Mouse (Mus musculus) layer of hippocampus, adult 2 months (tissue): ENCODE data around the gene Plxdc1. TPM values are rescaled to one million over a fixed set of nuclear protein-coding genes. Genes with fewer than 3 reads are reported as not detected.
A peak's percentile ranks its signal among the peaks of the same experiment; 100 is the strongest.

Experiments used
- DNase-seq, 2 experiments: peaks; one replicate each; pipeline ENCODE4 v3.0.0; 2022; ENCODE audit warnings: low spot score in 2 of 2
- H3K27ac ChIP-seq: fragments of 200-600 bp; 2 replicates; pipeline ENCODE4 v1.8.1; 2022
- H3K4me3 ChIP-seq: fragments of 200-600 bp; 2 replicates; pipeline ENCODE4 v1.8.1; 2022; ENCODE audit warnings: mild to moderate bottlenecking
- CTCF ChIP-seq: fragments of 200-600 bp; conservative IDR thresholded peaks from 2 replicates; pipeline ENCODE4 v1.8.1; 2022; ENCODE audit warnings: antibody characterized with exemption, mild to moderate bottlenecking, moderate library complexity
- total RNA-seq, 2 experiments: library from RNA; stranded (reverse); gene quantifications; 2 replicates each; pipeline ENCODE4 v1.2.3; 2021

Plxdc1 gene
- total RNA-seq, 2 experiments from 2014 or later: 9.0 to 10.3 TPM

GRCm38 (mm10) chr11:98022555-98023371 is 36.5 kb upstream of the Plxdc1 start, which contains the start of gene Cacnb1:
TSS of gene Cacnb1 (minus strand) at chr11:98023034.
- DNase-seq: peak in 1 of 2 experiments; percentile 59
- TF ChIP-seq CTCF: no peak; the same call in 1 of the 2 replicates
- Histone ChIP-seq H3K27ac (peak within 1 kb of the TSS; percentile 96), H3K4me3 (peak within 1 kb of the TSS; percentile 99)

GRCm38 (mm10) chr11:98022253-98022554 is 36.0 kb upstream of the Plxdc1 start:
- no peak for TF ChIP-seq CTCF
- H3K27ac ChIP-seq: peak overlapping the region; percentile 96
- DNase-seq: no peak
- peak overlapping the region; percentile 99 for H3K4me3 ChIP-seq

- Histone ChIP-seq H3K4me3 (peak overlapping the region; percentile 99), H3K27ac (peak overlapping the region; percentile 96)
- TF ChIP-seq CTCF: no peak
- peak; percentile 55 to 63 for DNase-seq
Observed at GRCm38 (mm10) chr11:98021565-98022252, 35.5 kb upstream of the Plxdc1 start.

GRCm38 (mm10) chr11:98021118-98021517 is 34.9 kb upstream of the Plxdc1 start:
- no peak for TF ChIP-seq CTCF
- Histone ChIP-seq H3K27ac (peak overlapping the region; percentile 96), H3K4me3 (peak overlapping the region; percentile 99)
- DNase-seq: no peak

- no peak for DNase-seq
- H3K4me3 ChIP-seq: peak overlapping the region; percentile 54
- peak; percentile 29 for TF ChIP-seq CTCF
- H3K27ac ChIP-seq: peak overlapping the region; percentile 90
Observed at GRCm38 (mm10) chr11:98020710-98021109, 34.5 kb upstream of the Plxdc1 start.

- Histone ChIP-seq H3K27ac (peak overlapping the region; percentile 90), H3K4me3 (peak overlapping the region; percentile 54)
- TF ChIP-seq CTCF: no peak
- DNase-seq: peak in 1 of 2 experiments; percentile 56
Observed at GRCm38 (mm10) chr11:98019883-98020610, 33.8 kb upstream of the Plxdc1 start.

GRCm38 (mm10) chr11:98018858-98019641 is 32.8 kb upstream of the Plxdc1 start:
- Histone ChIP-seq H3K27ac (peak overlapping the region; percentile 90), H3K4me3 (peak overlapping the region; percentile 54)
- TF ChIP-seq CTCF: peak; percentile 60
- DNase-seq: peak; percentile 78 to 90

- no peak overlapping the region; the same call in 1 of the 2 replicates for H3K4me3 ChIP-seq
- peak overlapping the region; percentile 90; the same call in 1 of the 2 replicates for H3K27ac ChIP-seq
- DNase-seq: no peak
- peak; percentile 14; the same call in 1 of the 2 replicates for TF ChIP-seq CTCF
Observed at GRCm38 (mm10) chr11:98018222-98018621, 32.0 kb upstream of the Plxdc1 start.

- no peak overlapping the region for H3K4me3 ChIP-seq
- no peak for DNase-seq
- TF ChIP-seq CTCF: no peak
- H3K27ac ChIP-seq: no peak overlapping the region
Observed at GRCm38 (mm10) chr11:98016824-98017223, 30.6 kb upstream of the Plxdc1 start.

- TF ChIP-seq CTCF: no peak
- DNase-seq: no peak
- Histone ChIP-seq H3K27ac (no peak overlapping the region), H3K4me3 (no peak overlapping the region)
Observed at GRCm38 (mm10) chr11:98016177-98016576, 29.9 kb upstream of the Plxdc1 start.

GRCm38 (mm10) chr11:98012831-98013230 is 26.6 kb upstream of the Plxdc1 start:
- no peak for DNase-seq
- no peak for TF ChIP-seq CTCF
- Histone ChIP-seq H3K4me3 (no peak overlapping the region), H3K27ac (peak overlapping the region; percentile 72; the same call in 1 of the 2 replicates)

GRCm38 (mm10) chr11:98011716-98012115 is 25.5 kb upstream of the Plxdc1 start:
- H3K27ac ChIP-seq: peak overlapping the region; percentile 72; the same call in 1 of the 2 replicates
- H3K4me3 ChIP-seq: no peak overlapping the region
- no peak for TF ChIP-seq CTCF
- DNase-seq: peak in 1 of 2 experiments; percentile 37
